Mouse (Mus musculus) spleen, postnatal 10 days (tissue): ENCODE measurements around the gene Tmem50b.
"Not testable (repeated sequence)": the region's sequence is repeated elsewhere in the genome, so short reads cannot be mapped to it uniquely, and the experiment has no call there.

ENCODE experiments used
- DNase-seq, 2 experiments: peaks; one replicate each; pipeline ENCODE4 v3.0.0; 2021 to 2022; ENCODE audit warnings: low spot score in 2 of 2

Tmem50b gene

GRCm38 (mm10) chr16:91597672-91598010, at the start of gene Tmem50b:
TSS of gene Tmem50b (minus strand) at chr16:91597800.
- DNase-seq, result peak; percentile 99 to 100

- peak in 1 of 2 experiments; percentile 95 for DNase-seq
These were observed 49.2 kb upstream of the Tmem50b start, which contains the start of gene Gart for GRCm38 (mm10) chr16:91646681-91647419. TSS of gene Gart (minus strand) at chr16:91646952.

- peak in 1 of 2 experiments; percentile 45 for DNase-seq
These were observed 48.5 kb upstream of the Tmem50b start for GRCm38 (mm10) chr16:91645995-91646602.

- DNase-seq, result not testable (repeated sequence)
These were observed 47.8 kb upstream of the Tmem50b start for GRCm38 (mm10) chr16:91645420-91645819.

- no peak for DNase-seq
These were observed 47.3 kb upstream of the Tmem50b start for GRCm38 (mm10) chr16:91644901-91645300.

GRCm38 (mm10) chr16:91640171-91640570, 42.6 kb upstream of the Tmem50b start:
- DNase-seq, result no peak

GRCm38 (mm10) chr16:91639636-91640035, 42.0 kb upstream of the Tmem50b start:
- no peak for DNase-seq

- no peak for DNase-seq
These were observed 41.6 kb upstream of the Tmem50b start for GRCm38 (mm10) chr16:91639161-91639560.

GRCm38 (mm10) chr16:91633641-91634040, 36.0 kb upstream of the Tmem50b start:
- no peak for DNase-seq

GRCm38 (mm10) chr16:91632940-91633339, 35.3 kb upstream of the Tmem50b start:
- no peak for DNase-seq

GRCm38 (mm10) chr16:91632439-91632838, 34.8 kb upstream of the Tmem50b start:
- no peak for DNase-seq

- no peak for DNase-seq
These were observed 33.0 kb upstream of the Tmem50b start for GRCm38 (mm10) chr16:91630584-91630983.

- no peak for DNase-seq
These were observed 32.1 kb upstream of the Tmem50b start for GRCm38 (mm10) chr16:91629749-91630148.

GRCm38 (mm10) chr16:91628673-91629072, 31.1 kb upstream of the Tmem50b start:
- DNase-seq, result no peak

GRCm38 (mm10) chr16:91627831-91628230, 30.2 kb upstream of the Tmem50b start:
- DNase-seq, result no peak

- no peak for DNase-seq
These were observed 25.5 kb upstream of the Tmem50b start for GRCm38 (mm10) chr16:91623074-91623473.

- DNase-seq, result no peak
These were observed 23.4 kb upstream of the Tmem50b start for GRCm38 (mm10) chr16:91620991-91621390.

GRCm38 (mm10) chr16:91620185-91620584, 22.6 kb upstream of the Tmem50b start:
- peak in 1 of 2 experiments; percentile 52 for DNase-seq

GRCm38 (mm10) chr16:91618511-91619501, 21.2 kb upstream of the Tmem50b start, which contains the start of gene Dnajc28:
TSS of gene Dnajc28 (minus strand) at chr16:91619026.
- DNase-seq, result peak; percentile 71 to 89

- DNase-seq, result no peak
These were observed 17.0 kb upstream of the Tmem50b start for GRCm38 (mm10) chr16:91614552-91614951.

- DNase-seq, result no peak
These were observed 14.9 kb upstream of the Tmem50b start for GRCm38 (mm10) chr16:91612525-91612924.

- no peak for DNase-seq
These were observed 13.6 kb upstream of the Tmem50b start for GRCm38 (mm10) chr16:91611248-91611647.
